Mouse (Mus musculus): Measurements from ENCODE around the gene Mettl13.

Mettl13 gene

GRCm38 (mm10) chr1:162532330-162532729 lies 16.0 kb downstream of the Mettl13 start:
- DNase-seq (ENCODE audit: low read depth) = no peak

- peak; percentile 20 for DNase-seq (ENCODE audit: low read depth)
Observed at GRCm38 (mm10) chr1:162531584-162531983, 16.8 kb downstream of the Mettl13 start.

GRCm38 (mm10) chr1:162530666-162531065 lies 17.7 kb downstream of the Mettl13 start:
- no peak for DNase-seq (ENCODE audit: low read depth)

- no peak for DNase-seq (ENCODE audit: low read depth)
Observed at GRCm38 (mm10) chr1:162529651-162530050, 18.7 kb downstream of the Mettl13 start.

- DNase-seq (ENCODE audit: low read depth) = no peak
Observed at GRCm38 (mm10) chr1:162515116-162515515, 33.2 kb downstream of the Mettl13 start.

GRCm38 (mm10) chr1:162510013-162510356 lies 38.4 kb downstream of the Mettl13 start:
- no peak for DNase-seq (ENCODE audit: low read depth)

- DNase-seq (ENCODE audit: low read depth) = peak; percentile 11
Observed at GRCm38 (mm10) chr1:162509329-162510012, 38.9 kb downstream of the Mettl13 start.

GRCm38 (mm10) chr1:162508211-162509005 lies 39.9 kb downstream of the Mettl13 start:
- DNase-seq (ENCODE audit: low read depth) = no peak

- no peak for DNase-seq (ENCODE audit: low read depth)
Observed at GRCm38 (mm10) chr1:162506516-162506915, 41.8 kb downstream of the Mettl13 start.

GRCm38 (mm10) chr1:162505649-162506048 lies 42.7 kb downstream of the Mettl13 start:
- no peak for DNase-seq (ENCODE audit: low read depth)

Data from induced T-regulatory cell, adult 2 months (primary cell).